Mouse (Mus musculus) cerebral cortex, adult 2 months (tissue): ENCODE measurements around the gene Kcnk12.

Experiments
- WGBS: fragments of 180-500 bp; shearing (Covaris S2); methylation state at CpG from one replicate; pipeline ENCODE4 v1.1.7; 2018; 5-methylcytosine and 5-hydroxymethylcytosine counted together

The Kcnk12 gene

DNA sequence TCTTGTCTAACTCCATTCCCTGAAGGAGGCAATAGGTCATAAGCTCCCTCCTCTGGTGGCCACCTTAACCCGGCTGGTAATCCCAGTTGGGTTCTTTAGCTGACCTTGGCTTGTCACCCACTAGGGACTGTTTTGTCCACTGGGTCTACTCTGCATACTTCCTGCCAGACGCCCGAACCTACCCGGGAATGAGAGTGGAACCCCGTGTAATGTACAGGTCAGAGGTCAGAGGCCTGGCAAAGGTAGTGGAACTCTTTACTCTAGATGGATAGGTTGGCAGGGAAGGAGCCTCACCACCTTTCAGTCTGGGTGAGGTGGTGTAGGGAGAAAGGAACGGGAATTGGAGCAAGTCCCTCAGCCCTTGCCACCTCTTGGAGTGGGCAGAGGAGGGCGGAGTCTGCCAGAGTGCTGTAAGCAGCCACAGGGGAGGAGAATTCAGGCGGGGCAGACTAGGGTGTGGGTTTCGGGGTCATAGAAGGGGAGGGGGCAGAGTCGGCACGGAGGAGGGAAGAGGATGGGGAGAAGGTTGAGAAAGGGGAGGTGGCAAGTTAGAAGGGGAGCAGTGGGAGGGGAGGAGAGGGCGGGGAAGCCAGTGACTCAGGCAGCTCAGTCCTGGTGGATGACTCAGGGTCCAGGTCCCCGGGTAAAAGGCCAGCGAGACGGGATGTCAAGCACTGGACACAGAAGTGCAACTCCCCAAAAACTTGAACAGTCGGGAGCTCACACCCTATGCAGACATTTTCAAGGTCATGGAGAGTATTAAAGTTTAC lies 98.6 kb downstream of the Kcnk12 start:
- WGBS: 90% methylated on average over 16 of the region's 16 CpGs

DNA sequence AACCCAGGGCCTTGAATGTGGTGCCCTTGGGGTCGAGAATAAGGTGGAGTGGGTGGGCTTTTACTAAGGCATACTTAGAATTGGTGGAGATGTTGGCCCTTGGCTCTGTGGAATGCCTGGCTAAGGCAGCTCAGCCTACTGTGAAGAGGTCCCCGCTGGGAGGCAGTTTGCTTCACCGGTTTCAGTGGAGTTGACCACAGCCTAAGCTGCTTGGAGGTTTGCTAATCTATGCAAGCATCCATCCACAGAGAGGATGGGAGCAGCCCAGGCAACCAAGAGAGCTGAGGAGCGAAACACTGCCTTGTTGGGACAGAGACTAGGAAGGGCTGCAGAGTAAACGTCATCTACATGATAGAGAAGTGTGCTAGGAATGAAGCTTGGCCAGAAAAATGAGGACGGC lies 101.0 kb downstream of the Kcnk12 start:
- WGBS: 89% methylated on average over 6 of the region's 6 CpGs

DNA sequence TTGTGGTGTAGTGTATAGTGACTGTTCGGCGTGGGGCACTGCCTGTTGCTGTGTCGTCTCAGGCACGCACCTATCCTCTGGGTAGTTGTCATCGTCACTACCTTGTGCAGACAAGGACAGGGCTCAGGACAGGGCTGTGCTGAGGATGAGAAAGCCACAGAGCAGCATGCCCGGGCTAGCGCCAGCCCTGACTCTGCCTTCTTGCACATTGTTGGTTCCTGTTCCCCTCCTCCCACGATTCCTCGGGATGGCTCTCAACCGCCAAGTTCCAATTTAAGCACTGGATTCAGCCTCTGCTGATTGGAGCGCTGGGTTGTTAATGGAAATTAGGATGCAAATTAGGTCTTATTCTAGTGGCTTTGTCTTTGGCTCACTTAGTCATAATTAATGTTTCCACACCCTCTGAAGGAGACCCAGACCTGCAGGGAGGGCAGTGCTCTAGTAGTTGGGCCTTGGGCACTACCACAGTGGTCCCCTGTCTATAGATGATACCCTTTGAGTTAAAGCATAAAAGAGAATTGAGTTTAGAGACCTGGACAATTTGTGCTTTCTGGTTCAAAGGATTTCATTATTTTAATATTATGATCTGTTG lies 101.8 kb downstream of the Kcnk12 start:
- 61% methylated on average over 11 of the region's 11 CpGs for WGBS
